Mouse (Mus musculus) frontal cortex, postnatal 14 days (tissue): Measurements from ENCODE around the gene Cgref1.
A peak's percentile ranks its signal among the peaks of the same experiment; 100 is the strongest.

Experiments used
- DNase-seq, 2 experiments: peaks; one replicate each; pipeline ENCODE4 v3.0.0; 2022; ENCODE audit warnings: low spot score in 2 of 2

Gene Cgref1

GRCm38 (mm10) chr5:30950451-30950850 lies 5.1 kb upstream of the Cgref1 start:
- DNase-seq: no peak

GRCm38 (mm10) chr5:30949654-30950326 lies 4.4 kb upstream of the Cgref1 start:
- peak; percentile 90 to 92 for DNase-seq

GRCm38 (mm10) chr5:30948620-30949019 lies 3.2 kb upstream of the Cgref1 start:
- DNase-seq: no peak

- no peak for DNase-seq
Measured at GRCm38 (mm10) chr5:30944344-30944743, 1.0 kb downstream of the Cgref1 start.

- DNase-seq: no peak
Measured at GRCm38 (mm10) chr5:30943004-30943403, 2.4 kb downstream of the Cgref1 start.

- no peak for DNase-seq
Measured at GRCm38 (mm10) chr5:30934725-30935461, 10.5 kb downstream of the Cgref1 start.

GRCm38 (mm10) chr5:30933705-30934104 lies 11.7 kb downstream of the Cgref1 start:
- no peak for DNase-seq

- DNase-seq: no peak
Measured at GRCm38 (mm10) chr5:30931378-30931777, 14.0 kb downstream of the Cgref1 start.

- DNase-seq: no peak
Measured at GRCm38 (mm10) chr5:30930846-30931245, 14.5 kb downstream of the Cgref1 start.

GRCm38 (mm10) chr5:30930121-30930520 lies 15.3 kb downstream of the Cgref1 start:
- DNase-seq: peak in 1 of 2 experiments; percentile 78

- no peak for DNase-seq
Measured at GRCm38 (mm10) chr5:30927945-30928529, 17.4 kb downstream of the Cgref1 start.

GRCm38 (mm10) chr5:30926073-30926472 lies 19.3 kb downstream of the Cgref1 start:
- DNase-seq: no peak

- DNase-seq: no peak
Measured at GRCm38 (mm10) chr5:30925217-30925616, 20.2 kb downstream of the Cgref1 start.

- DNase-seq: no peak
Measured at GRCm38 (mm10) chr5:30924614-30925013, 20.8 kb downstream of the Cgref1 start.

- no peak for DNase-seq
Measured at GRCm38 (mm10) chr5:30923119-30923518, 22.3 kb downstream of the Cgref1 start.

GRCm38 (mm10) chr5:30922581-30923041 lies 22.8 kb downstream of the Cgref1 start:
- no peak for DNase-seq

- peak; percentile 69 to 81 for DNase-seq
Measured at GRCm38 (mm10) chr5:30921256-30922033, 23.9 kb downstream of the Cgref1 start, which contains the start of gene Khk. Gene Khk, plus strand, starts transcription at chr5:30921431.

- no peak for DNase-seq
Measured at GRCm38 (mm10) chr5:30920621-30921020, 24.8 kb downstream of the Cgref1 start.

- no peak for DNase-seq
Measured at GRCm38 (mm10) chr5:30919831-30920614, 25.4 kb downstream of the Cgref1 start.

- DNase-seq: no peak
Measured at GRCm38 (mm10) chr5:30918691-30919090, 26.7 kb downstream of the Cgref1 start.
